Mouse (Mus musculus): ENCODE measurements at regions not wholly inside any gene's neighbourhood (a gene's known extent, or its start where the extent isn't known, plus 50 kb on each side); places are given as distances from the start of the nearest gene placed in this dataset.

GRCm38 (mm10) chr10:112742123-112742522 lies 186.7 kb downstream of the Atxn7l3b start:
- no peak for TF ChIP-seq GATA1 (IDR thresholded peaks at IDR 0.05; ENCODE audit: borderline replicate concordance, low read length)
- TF ChIP-seq FLI1 (IDR thresholded peaks at IDR 0.05; ENCODE audit: low read length), result no peak
